Comparison of ENCODE assay signal across 16 mouse cellular contexts in genomic region chr10:121499063-121499462, GRCm38 (mm10). TPM values are rescaled to one million over a fixed set of nuclear protein-coding genes. Genes with fewer than 3 reads are reported as not detected.
DNase-seq lines count a peak whose midpoint lies in the region; ATAC-seq and TF ChIP-seq lines count a peak whose summit lies in the region.
"Had no signal": no experiment of that assay in that cellular context is flagged by ENCODE, and none has a peak within 500 bp of the region (broad histone marks: within the 10 kb centered on the region; RNA-seq: fewer than 3 reads in every experiment).

No protein-coding gene starts in this region.

- H3K4me3 ChIP-seq in kidney, postnatal 0 days (replicated peaks; ENCODE audit: low read depth, low read length), result no peak overlapping the region
- H3K4me3 ChIP-seq in midbrain, embryonic 11.5 days (ENCODE audit: low read depth, low read length), result no peak overlapping the region
- no peak overlapping the region for H3K4me3 ChIP-seq in midbrain, embryonic 14.5 days (replicated peaks; ENCODE audit: low read depth, low read length)
- H3K4me3 ChIP-seq in embryonic facial prominence, embryonic 12.5 days, result no peak overlapping the region
- no peak overlapping the region for H3K4me3 ChIP-seq in left cerebral cortex, adult 2 months
- H3K4me3 ChIP-seq: forebrain, embryonic 12.5 days; heart, embryonic 13.5 days; hindbrain, embryonic 13.5 days had no signal

- ATAC-seq in kidney, postnatal 0 days (replicated peaks; ENCODE audit: low FRiP score, low read depth), result no peak
- no peak for ATAC-seq in midbrain, embryonic 11.5 days (ENCODE audit: low FRiP score)
- ATAC-seq in midbrain, embryonic 14.5 days (ENCODE audit: low FRiP score, low TSS enrichment), result no peak
- no peak for ATAC-seq in embryonic facial prominence, embryonic 12.5 days (ENCODE audit: insufficient number of reproducible peaks, insufficient read depth, low FRiP score, low TSS enrichment)
- no peak for ATAC-seq in cerebellum, adult (ENCODE audit: insufficient number of reproducible peaks, low FRiP score, low TSS enrichment)
- ATAC-seq: inflammation-experienced regulatory T-cells, adult 6 months had no signal

- H3K27ac ChIP-seq in kidney, postnatal 0 days, result 0 out of 2 replicates have a peak overlapping the region, but pooled peaks have one; percentile 36
- no peak overlapping the region for H3K27ac ChIP-seq in midbrain, embryonic 11.5 days (ENCODE audit: low read depth, low read length)
- no peak overlapping the region for H3K27ac ChIP-seq in midbrain, embryonic 14.5 days (replicated peaks; ENCODE audit: low read depth, low read length)
- H3K27ac ChIP-seq in embryonic facial prominence, embryonic 12.5 days, result 0 out of 2 replicates have a peak overlapping the region, but pooled peaks have one; percentile 1
- H3K27ac ChIP-seq in left cerebral cortex, adult 2 months, result no peak overlapping the region

- no peak for DNase-seq in kidney, postnatal 0 days (ENCODE audit: low spot score)
- DNase-seq in kidney, postnatal 14 days, result no peak
- peak; percentile 79 for DNase-seq in midbrain, embryonic 11.5 days (ENCODE audit: low spot score, missing footprints)
- DNase-seq in midbrain, embryonic 14.5 days, result no peak
- no peak for DNase-seq in left cerebral cortex, adult 2 months (ENCODE audit: extremely low spot score in 1 of 2, low spot score in 2 of 2)
- DNase-seq: B cell, adult 2 months; cerebellum, adult 11-12 months; cerebellum, postnatal 14 days; embryo, embryonic 11 days; right cerebral cortex, postnatal 25 days had no signal

- H3K27me3 ChIP-seq in kidney, postnatal 0 days (ENCODE audit: insufficient read depth, low read length), result no peaks in the 10 kb centered on the region
- H3K27me3 ChIP-seq in midbrain, embryonic 11.5 days (ENCODE audit: control insufficient read depth, insufficient read depth, low read length), result no peaks in the 10 kb centered on the region
- H3K27me3 ChIP-seq in midbrain, embryonic 14.5 days (ENCODE audit: control insufficient read depth, insufficient read depth, low read length), result no peaks in the 10 kb centered on the region
- H3K27me3 ChIP-seq in embryonic facial prominence, embryonic 12.5 days, result no peaks in the 10 kb centered on the region
- H3K27me3 ChIP-seq: forebrain, embryonic 12.5 days; heart, embryonic 13.5 days; hindbrain, embryonic 13.5 days had no signal

- H3K4me2 ChIP-seq in kidney, postnatal 0 days (ENCODE audit: low read length), result no peak overlapping the region
- H3K4me2 ChIP-seq in midbrain, embryonic 11.5 days, result no peak overlapping the region
- no peak overlapping the region for H3K4me2 ChIP-seq in midbrain, embryonic 14.5 days (ENCODE audit: low read length)
- H3K4me2 ChIP-seq in embryonic facial prominence, embryonic 12.5 days (replicated peaks), result no peak overlapping the region
- H3K4me2 ChIP-seq: forebrain, embryonic 12.5 days; heart, embryonic 13.5 days; hindbrain, embryonic 13.5 days had no signal

- H3K9ac ChIP-seq in kidney, postnatal 0 days (ENCODE audit: low read depth, low read length), result no peak overlapping the region
- no peak overlapping the region for H3K9ac ChIP-seq in midbrain, embryonic 11.5 days (ENCODE audit: low read length)
- no peak overlapping the region for H3K9ac ChIP-seq in midbrain, embryonic 14.5 days (replicated peaks; ENCODE audit: low read length)
- no peak overlapping the region for H3K9ac ChIP-seq in embryonic facial prominence, embryonic 12.5 days
- H3K9ac ChIP-seq: forebrain, embryonic 12.5 days; heart, embryonic 13.5 days; hindbrain, embryonic 13.5 days had no signal

- H3K9me3 ChIP-seq in kidney, postnatal 0 days (replicated peaks; ENCODE audit: low read length), result no peaks in the 10 kb centered on the region
- no peaks in the 10 kb centered on the region for H3K9me3 ChIP-seq in midbrain, embryonic 11.5 days (ENCODE audit: control insufficient read depth, low read length)
- no peaks in the 10 kb centered on the region for H3K9me3 ChIP-seq in midbrain, embryonic 14.5 days (ENCODE audit: control insufficient read depth, low read length)
- H3K9me3 ChIP-seq in embryonic facial prominence, embryonic 12.5 days, result no peaks in the 10 kb centered on the region
- H3K9me3 ChIP-seq: forebrain, embryonic 12.5 days; heart, embryonic 13.5 days; hindbrain, embryonic 13.5 days had no signal

- TF ChIP-seq CTCF in kidney, postnatal 0 days (IDR thresholded peaks at IDR 0.05; ENCODE audit: low read depth), result no peak
- no peak for TF ChIP-seq CTCF in left cerebral cortex, adult 2 months (IDR thresholded peaks at IDR 0.05)

- no peaks in the 10 kb centered on the region for H3K4me1 ChIP-seq in kidney, postnatal 0 days (replicated peaks; ENCODE audit: insufficient read depth, low read length)
- H3K4me1 ChIP-seq in midbrain, embryonic 11.5 days (ENCODE audit: control insufficient read depth, insufficient read depth, low read length), result peaks cover 2% of the 10 kb centered on the region; the same call in 1 of the 2 replicates
- no peaks in the 10 kb centered on the region for H3K4me1 ChIP-seq in midbrain, embryonic 14.5 days (ENCODE audit: control insufficient read depth, insufficient read depth, low read length)
- H3K4me1 ChIP-seq in embryonic facial prominence, embryonic 12.5 days, result peaks cover 16% of the 10 kb centered on the region
- H3K4me1 ChIP-seq: hindbrain, embryonic 13.5 days had no signal

- intact Hi-C loops in left cerebral cortex, adult 2 months (cut with DNase I), result no loop called here

- H3K36me3 ChIP-seq in kidney, postnatal 0 days (ENCODE audit: insufficient read depth, low read length), result no peaks in the 10 kb centered on the region
- H3K36me3 ChIP-seq in midbrain, embryonic 11.5 days (ENCODE audit: control insufficient read depth, insufficient read depth, low read length), result no peaks in the 10 kb centered on the region
- H3K36me3 ChIP-seq in midbrain, embryonic 14.5 days (ENCODE audit: control insufficient read depth, insufficient read depth, low read length), result no peaks in the 10 kb centered on the region
- no peaks in the 10 kb centered on the region for H3K36me3 ChIP-seq in embryonic facial prominence, embryonic 12.5 days
- H3K36me3 ChIP-seq: forebrain, embryonic 12.5 days; heart, embryonic 13.5 days; hindbrain, embryonic 13.5 days had no signal

- WGBS in kidney, postnatal 0 days, result 63% methylated on average over 2 of the region's 2 CpGs
- WGBS in midbrain, embryonic 11.5 days, result 77% methylated on average over 2 of the region's 2 CpGs
- 65% methylated on average over 2 of the region's 2 CpGs for WGBS in midbrain, embryonic 14.5 days
- WGBS in embryonic facial prominence, embryonic 12.5 days, result 59% methylated on average over 2 of the region's 2 CpGs

RNA-seq across cellular contexts. Expression of gene Rassf3, which starts 22.9 kb away (rescaled TPM):
- 11.9 and 12.5 TPM in 2 replicates for polyA plus RNA-seq in kidney, postnatal 0 days (2015; fragmentation: Nextera tagmentation; extraction: Ambion mirVana)
- 5.9 and 6.0 TPM in 2 replicates for polyA plus RNA-seq in midbrain, embryonic 11.5 days (2014; fragmentation: Nextera tagmentation; extraction: Ambion mirVana)
- 2.4 and 4.5 TPM in 2 replicates for polyA plus RNA-seq in midbrain, embryonic 14.5 days (2014; fragmentation: Nextera tagmentation; extraction: Ambion mirVana)
- 23.1 and 24.7 TPM in 2 replicates for polyA plus RNA-seq in embryonic facial prominence, embryonic 12.5 days (2016; fragmentation: Nextera tagmentation; extraction: Ambion mirVana)
- 10 to 100 TPM; 39.4 to 40.1 TPM for total RNA-seq in left cerebral cortex, adult 2 months (2021)

Comparison
In these comparisons a context has a peak if more than half of its experiments do, and no peak if none do; other contexts are left out.
1. H3K27ac ChIP-seq: peak in kidney, postnatal 0 days (single experiment) and embryonic facial prominence, embryonic 12.5 days (single experiment); none in midbrain, embryonic 11.5 days (single experiment), midbrain, embryonic 14.5 days (single experiment) and left cerebral cortex, adult 2 months (single experiment).